Mouse (Mus musculus) ES-Bruce4 (cell line): ENCODE measurements around the gene Clybl.

Experiments
- CTCF ChIP-seq: IDR thresholded peaks from one replicate; pipeline ENCODE4 v1.8.1; 2011; ENCODE audit warnings: low read depth, low read length
- EP300 ChIP-seq: IDR thresholded peaks from 2 replicates; pipeline ENCODE4 v1.6.1; 2011; ENCODE audit warnings: low read depth, low read length; ENCODE audit not compliant: insufficient read depth
- POLR2A ChIP-seq: IDR thresholded peaks from one replicate; pipeline ENCODE4 v1.8.1; 2011; ENCODE audit warnings: low read length; ENCODE audit not compliant: insufficient read depth

- TF ChIP-seq CTCF = no peak
- TF ChIP-seq POLR2A = no peak
- TF ChIP-seq EP300 = no peak
These were observed 49.1 kb downstream of the Clybl start for GRCm38 (mm10) chr14:122230621-122231025.
